Mouse (Mus musculus): ENCODE results near the gene Prps1.
"Not testable (repeated sequence)": the region's sequence is repeated elsewhere in the genome, so short reads cannot be mapped to it uniquely, and the experiment has no call there.

Prps1 gene

DNA sequence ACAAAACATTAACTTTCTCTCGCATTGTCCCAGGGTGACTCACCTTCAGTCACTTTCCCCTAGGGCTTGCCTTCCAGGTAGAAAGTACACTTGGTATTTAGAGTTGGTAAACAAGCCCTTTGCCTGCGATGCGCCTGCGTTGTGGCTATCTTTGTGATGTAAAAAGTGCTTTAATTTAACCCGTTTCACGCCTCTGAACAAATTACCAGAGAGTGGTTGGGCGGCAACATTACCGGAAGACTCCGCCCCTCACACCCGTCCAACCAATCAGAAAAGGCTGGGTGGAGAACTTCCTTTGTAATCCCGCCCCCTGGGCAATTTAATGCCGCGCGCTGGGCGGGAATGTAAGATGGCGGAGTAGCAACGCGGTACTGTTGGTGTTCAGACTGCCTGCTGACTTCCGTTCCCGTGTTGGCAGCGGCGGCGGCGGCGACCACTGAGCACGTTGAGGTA lies at the start of gene Prps1:
Gene Prps1, plus strand, starts transcription at position 335 of the 453 bp plus-strand sequence.
- peak; percentile 78 for DNase-seq (ENCODE audit: low read depth, low spot score)

DNA sequence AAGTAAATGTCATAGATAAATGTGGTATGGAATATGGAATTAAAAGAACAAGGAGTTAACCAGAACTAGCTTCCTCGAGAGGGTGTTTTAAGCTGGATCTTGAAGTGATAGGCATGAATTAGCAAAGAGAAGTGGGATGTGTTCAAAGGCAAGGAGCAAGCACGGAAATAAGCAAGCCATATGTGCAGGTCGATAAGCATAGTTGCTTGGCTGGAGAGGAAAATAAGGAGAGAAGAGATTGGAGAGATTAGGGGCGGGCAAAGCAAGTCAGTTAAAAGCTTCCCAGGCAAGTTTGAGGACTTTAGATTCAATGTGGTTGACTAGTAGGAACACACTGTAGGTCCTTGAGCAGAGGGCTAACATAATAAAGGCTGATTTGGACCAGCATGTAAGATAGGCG lies 48.8 kb upstream of the Prps1 start:
- DNase-seq (ENCODE audit: low read depth, low spot score): no peak

DNA sequence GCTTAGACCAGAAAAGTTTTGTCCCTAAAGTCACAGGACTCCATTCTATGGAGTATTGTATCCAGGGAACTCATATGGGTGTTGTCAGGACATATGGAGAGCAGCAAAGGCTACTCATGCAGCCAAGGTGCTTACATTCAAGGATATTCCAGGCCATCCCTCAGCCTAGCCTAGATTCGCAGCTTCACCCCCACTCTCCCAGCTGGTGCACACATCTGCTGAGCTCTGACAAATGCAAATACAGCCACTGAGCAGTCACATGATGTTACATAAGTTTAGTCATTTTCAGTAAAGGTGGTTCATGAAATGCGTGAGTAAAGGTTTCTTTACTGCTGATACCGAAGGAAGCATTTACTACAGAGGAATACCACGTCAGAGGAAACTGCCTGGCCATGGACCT lies 37.9 kb upstream of the Prps1 start:
- no peak for DNase-seq (ENCODE audit: low read depth, low spot score)

DNA sequence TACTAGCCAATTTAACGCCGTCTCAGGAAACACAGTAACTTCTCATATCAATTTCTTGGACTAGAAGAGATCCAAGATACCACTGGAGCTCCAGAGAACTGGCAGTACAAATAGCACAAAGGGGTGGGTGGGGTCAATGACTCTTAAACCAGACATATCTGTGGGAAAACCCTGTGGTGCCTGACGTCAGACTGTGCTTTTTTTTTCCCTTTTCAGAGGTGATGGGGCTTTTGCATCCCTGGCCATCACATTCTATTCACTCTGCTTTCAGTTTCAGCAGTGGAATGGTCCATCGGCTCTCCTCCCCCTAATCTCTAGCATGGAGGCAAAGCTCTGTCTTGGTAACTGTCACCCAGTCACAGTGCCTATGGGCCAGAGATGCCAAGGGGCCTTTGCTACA lies 29.3 kb upstream of the Prps1 start:
- DNase-seq (ENCODE audit: low read depth, low spot score): no peak

DNA sequence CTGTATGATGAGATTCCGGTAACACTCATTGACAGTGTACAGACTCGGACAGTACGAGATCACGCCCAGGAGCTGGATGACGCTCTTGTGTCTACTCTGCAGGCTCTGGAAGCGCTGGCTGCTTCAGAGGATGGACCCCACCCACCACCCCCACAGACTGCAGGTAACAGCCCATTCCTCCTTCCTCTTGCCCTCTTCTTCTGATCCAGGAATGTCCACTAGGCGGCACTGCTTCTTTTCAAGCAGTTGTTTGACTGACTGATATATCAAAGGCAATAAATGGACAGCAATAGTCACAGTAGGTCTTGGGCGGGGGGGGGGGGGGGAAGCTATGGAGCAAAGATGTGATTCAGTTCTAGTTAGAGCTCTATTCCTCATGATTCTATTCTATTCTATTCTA lies 28.2 kb upstream of the Prps1 start:
- no peak for DNase-seq (ENCODE audit: low read depth, low spot score)

DNA sequence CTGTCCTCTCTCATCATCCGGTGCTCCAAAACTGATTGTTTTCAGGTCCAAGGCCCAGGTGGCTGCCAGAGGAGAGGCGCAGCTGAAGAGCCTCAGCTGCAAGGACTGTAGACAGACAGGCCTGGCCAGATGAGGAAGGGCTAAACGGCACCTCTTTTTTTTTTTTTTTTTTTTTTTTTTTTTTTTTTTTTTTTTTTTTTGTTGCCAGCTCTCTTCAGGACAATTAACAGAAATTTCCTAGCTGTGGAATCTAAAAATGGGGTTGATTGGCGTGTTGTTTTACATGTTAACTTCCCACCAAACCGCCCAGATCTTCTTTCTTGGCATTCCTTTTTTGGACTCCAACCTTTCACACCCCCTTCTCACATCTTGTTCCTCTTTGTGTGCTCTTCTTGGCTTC lies 26.4 kb upstream of the Prps1 start:
- no peak for DNase-seq (ENCODE audit: low read depth, low spot score)

DNA sequence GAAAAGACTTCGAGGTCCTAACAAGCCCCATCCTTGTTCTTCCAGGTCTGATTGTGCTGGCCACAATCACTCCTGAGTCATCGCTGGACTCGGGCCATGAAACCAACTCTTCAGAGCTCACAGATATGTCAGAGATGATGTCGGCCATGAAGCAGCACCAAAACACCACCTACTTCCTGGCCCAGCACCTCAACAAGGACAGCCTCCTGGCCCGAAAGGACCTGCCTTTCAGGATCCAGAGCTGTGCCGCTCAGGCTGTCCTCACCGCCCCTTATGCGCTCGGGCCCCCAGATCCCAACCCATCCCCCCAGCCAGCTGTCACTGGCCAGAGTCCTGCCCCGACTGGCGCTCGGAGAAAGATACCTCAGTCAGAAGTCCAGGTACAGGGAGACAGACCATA lies 25.9 kb upstream of the Prps1 start:
- DNase-seq (ENCODE audit: low read depth, low spot score): no peak

DNA sequence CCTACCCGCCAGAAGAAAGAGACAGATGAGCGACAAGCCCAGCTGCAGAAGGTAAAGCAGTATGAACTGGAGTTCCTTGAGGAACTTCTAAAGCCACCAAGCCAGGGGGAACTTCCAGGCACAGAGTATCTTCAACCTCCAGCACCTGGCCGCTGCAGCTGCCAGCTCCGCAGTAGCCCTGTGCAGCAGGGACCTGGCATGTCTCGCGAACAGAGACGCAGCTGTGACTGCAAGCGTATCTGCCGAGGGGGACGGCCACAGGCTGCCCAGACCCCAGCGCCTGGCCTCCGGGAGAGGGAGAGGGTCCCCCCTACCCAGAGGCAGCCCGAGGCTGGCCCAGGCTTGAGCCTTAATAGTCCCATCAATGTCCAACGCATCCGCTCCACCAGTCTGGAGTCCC lies 24.4 kb upstream of the Prps1 start:
- DNase-seq (ENCODE audit: low read depth, low spot score): no peak

DNA sequence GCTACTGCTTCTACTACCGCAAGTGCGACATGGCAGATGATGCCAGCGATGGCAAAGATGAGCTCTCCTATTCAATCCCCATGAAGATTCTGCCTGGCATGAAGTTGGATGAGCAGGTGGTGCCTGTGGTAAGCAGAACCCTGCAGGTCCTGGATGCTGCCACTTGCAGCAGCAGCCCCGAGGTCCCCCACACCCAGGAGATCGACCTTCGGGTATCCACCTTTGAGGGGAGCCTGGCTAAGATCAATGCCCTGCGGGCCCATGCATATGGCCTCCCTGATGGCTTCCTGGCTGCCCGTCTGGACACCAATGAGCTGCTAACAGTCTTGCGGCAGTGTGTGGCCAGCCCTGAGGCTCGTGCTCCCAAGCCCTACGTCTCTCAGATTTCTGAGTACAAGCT lies 23.6 kb upstream of the Prps1 start:
- no peak for DNase-seq (ENCODE audit: low read depth, low spot score)

DNA sequence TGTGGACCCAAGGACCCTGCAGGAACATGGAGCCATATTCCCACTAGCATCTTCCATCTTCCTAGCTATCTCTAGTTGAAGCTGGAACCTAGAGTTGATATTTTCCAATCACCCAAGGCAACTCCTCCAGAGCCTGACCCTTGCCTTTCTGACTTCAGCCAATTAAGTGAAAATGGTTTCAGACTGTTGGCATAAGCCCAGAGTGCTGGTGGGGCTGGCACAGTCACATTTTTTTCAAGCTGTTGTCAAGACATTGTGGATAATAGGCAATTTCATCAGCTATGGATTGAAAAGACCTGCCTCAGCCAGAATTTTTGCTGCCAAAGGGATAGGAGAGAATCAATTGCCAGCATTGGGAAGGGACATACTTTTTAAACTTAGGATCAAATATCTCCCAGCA lies 18.5 kb upstream of the Prps1 start:
- no peak for DNase-seq (ENCODE audit: low read depth, low spot score)

DNA sequence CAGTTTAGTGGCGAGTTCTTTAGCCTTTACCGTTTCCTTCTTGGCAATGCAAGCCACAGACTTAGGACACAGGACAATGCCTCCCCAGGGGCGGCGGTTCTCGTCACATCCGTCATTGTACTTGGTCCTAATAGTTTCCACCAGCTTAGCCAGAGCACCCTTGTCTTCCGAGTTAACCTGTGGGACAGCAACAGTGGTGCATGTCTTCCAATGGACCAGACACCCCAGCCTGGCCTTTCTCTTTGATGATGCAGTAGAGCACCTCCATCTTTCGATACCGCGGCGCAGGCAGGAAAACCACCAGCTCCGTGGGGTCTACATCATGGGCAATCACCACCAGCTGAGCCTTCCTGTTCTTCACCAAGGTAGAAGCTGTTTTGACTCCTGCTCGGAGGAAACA lies 10.9 kb upstream of the Prps1 start:
- DNase-seq (ENCODE audit: low read depth, low spot score): no peak

DNA sequence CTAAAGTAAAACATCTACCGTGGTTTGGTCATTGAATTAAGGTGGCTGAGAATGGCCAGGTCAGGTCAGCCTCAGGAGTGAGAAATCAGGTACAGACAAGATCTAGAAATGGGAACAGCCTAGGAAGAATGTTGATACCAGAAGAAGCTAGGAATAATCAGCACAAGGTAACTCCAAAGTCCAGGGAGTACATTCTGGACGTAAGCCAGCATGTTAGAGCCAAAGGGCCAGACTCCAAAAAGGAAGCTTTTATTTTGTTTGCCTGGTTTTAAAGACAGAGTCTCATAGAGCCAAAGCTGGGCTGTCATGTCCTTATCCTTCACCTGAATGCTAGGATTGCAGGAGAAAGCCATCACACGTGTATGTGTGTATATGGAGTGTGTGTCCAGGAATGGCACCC lies 6.3 kb upstream of the Prps1 start:
- DNase-seq (ENCODE audit: low read depth, low spot score): no peak

DNA sequence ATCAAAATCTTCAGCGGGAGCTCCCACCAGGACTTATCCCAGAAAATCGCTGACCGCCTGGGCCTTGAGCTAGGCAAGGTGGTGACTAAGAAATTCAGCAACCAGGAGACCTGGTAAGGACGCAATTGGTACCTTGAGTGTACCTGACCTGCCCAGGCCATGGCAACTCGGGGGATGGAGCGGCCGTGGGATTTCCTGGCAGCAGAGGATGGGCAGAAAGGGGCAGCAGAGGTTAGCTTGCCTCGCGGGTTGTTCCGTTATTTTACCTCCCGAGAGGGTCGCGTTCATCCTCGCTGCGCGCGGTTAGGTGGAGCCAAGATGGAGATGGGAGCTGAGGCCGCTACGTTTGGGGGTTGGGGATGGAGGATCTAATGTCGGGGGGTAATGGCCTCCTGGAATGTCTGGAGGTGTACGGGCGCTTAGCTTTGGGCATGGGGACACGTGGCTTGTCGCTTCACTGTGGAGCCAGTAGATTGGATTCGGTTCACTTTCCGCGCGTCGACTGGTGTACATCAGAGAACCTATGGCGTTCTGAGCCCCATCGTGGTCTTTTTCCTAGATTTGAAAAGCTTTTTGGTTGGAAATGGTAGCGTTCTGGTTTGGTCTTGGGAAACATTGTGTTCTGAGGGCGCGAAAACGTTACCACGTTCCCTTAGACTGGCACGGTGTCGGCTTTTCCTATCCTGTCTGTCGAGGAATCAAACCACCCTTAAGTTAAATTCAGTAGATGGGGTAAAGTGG lies 508 bp downstream of the Prps1 start:
- no peak for DNase-seq (ENCODE audit: low read depth, low spot score)

DNA sequence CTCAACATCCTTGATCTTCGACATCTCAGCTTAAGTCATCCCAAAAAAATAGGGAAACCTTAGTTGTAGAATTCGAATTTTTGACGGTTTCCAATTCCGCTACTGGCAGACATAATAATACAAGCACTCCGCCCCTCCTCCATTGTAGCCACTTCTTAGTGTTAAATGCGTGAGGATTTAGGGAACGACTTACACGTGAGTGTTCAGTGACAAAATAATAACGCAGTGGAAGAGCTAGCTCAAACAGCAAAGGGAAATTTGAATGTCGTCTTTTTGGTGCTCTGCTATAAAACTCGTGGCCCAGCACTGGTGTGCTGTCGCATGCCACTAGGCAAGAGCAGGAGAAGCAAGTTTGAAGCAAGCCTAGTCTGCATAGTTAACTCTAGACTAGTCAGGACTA lies 1.1 kb downstream of the Prps1 start:
- no peak for DNase-seq (ENCODE audit: low read depth, low spot score)

DNA sequence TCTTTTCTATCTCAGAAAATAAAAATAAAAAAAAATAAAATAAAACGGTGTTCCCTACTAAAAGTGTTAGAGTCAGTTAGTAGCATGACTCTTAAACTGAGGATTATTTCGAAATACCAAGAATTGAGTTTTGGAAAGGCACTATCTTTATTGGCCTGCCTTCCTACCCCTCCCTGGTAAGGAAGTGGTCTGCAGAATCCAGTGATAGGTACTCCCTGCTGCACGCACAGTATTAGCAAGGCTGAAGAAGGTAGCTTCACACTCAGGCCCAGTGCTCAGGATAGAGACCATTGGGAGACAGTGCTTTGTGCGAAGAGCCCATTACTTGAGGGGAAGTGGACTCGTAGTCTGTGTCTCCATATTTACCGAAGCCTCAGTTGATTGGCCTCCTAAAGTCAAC lies 21.8 kb downstream of the Prps1 start:
- DNase-seq (ENCODE audit: low read depth, low spot score): no peak

DNA sequence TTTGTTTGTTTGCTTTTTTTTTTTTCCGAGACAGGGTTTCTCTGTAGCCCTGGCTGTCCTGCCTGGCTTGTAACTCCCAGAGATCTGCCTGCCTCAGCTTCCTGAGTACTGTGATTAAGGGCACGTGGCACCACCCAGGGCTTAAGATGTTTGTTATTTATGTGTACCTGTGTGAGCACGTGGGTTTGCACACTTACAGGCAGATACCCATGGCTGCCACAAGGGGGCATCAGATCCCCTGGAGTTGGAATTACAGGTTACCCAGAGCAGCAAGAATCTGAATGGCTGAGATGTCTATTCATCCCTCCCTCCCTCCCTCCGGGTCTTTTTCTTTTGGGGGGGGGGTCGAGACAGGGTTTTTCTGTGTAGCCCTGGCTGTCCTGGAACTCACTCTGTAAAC lies 22.8 kb downstream of the Prps1 start:
- no peak for DNase-seq (ENCODE audit: low read depth, low spot score)

DNA sequence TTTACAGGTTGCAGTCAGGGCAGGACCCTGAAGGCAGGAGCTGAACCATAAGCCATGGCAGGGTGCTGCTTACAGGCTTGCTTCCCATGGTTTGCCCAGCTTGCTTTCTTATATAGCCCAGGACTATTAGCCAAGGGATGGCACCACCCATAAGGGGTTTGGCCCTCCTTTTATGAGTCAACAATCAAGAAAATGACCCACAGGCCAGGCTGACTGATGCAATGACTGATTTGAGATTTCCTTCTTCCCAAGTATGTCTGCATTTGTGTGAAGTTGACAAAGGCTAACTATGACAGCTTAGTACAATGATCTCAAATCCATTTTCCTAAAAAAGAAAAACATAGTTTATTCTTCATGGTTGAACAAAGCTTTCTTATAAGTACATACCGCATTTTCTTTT lies 32.8 kb downstream of the Prps1 start:
- DNase-seq (ENCODE audit: low read depth, low spot score): no peak

DNA sequence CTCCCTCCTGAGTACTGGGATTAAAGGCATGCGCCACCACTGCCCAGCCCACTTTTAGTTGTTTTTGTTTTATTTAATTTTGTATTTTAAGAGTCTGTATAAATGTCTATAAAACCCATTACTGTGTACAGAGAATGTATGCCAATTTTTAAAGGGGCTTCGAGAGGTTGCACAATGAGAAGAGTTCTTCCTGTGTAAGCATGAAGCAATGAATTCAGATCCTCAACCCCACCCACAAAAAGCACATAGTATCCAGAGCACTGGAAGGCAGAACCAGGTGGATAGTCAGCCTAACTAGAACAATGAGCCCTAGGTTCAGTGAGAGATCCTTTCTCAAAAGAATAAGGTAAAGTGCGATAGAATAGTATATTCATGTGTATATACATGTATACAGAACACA lies 33.8 kb downstream of the Prps1 start:
- no peak for DNase-seq (ENCODE audit: low read depth, low spot score)

DNA sequence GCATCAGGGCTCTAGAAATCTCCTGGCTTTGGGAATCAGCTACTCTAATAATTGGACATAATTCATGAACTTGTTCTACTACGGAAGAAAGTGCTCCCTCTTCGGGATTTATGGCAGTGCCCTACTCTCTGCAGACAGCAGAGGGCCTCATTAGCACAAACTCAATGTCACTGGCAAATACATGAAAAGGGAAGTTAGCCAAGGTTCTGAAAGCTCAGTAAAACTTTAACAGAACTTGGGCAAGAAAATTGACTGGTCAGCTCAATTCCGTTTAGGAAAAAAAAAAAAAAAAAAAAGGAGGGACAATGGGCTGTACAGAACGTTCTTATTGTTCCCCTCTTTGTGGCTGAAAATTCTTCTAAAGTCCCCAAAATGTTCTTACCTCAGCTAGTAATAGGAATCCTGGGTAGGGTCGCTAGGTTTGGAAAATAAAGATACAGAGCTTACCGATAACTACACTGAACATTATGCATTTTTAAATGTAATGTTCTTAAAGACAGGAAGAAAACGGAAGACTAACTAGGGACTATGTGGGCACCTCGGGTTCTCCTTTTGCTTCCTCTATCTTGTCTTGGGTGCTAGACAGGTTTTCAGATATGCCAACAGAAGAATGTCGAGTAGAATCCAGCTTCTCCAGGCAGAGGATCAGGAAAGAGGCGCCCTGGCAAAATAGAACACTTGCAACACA lies 35.6 kb downstream of the Prps1 start:
- DNase-seq (ENCODE audit: low read depth, low spot score): no peak

DNA sequence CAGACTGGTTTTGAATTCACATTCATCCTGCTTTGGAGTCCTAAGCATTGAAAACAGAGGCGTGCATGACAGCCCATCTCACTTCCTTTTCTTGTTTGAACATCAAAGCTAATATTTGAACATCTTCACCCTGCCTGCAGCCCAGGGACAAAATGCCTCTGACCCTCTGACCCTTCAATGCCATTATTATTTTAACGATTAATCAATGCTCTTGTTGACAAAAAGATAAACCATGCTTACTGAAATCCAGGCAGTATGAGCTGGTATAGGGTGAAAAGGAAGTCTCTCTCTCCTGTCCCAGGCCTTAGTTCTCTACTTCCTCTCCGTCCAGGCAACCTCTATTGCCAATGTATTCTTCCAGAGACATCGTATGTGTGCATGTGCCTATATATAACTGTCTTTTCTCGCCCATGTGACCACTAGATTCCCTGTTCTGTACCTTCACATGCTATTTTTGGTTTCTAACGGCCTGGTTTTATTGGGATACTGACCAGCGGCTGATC lies 37.2 kb downstream of the Prps1 start:
- no peak for DNase-seq (ENCODE audit: low read depth, low spot score)

DNA sequence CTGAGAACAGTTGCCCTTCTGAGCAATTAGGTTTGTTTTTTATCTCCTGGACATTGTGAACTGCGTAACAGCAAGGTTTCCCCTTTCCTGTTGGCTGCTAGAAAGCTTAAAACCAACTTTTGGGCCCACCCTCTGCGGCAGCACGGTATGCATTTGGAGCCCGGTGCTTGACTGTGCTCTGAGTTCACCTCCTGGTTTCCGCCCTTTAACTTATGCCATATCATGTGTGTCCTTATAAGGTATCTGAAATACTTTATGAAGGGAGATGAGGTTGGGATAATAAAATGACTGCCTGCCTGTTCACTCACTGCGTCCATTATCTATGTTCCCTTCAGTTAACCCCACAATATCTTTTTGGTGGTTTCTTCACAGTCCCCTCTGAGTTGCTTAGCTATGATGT lies 37.8 kb downstream of the Prps1 start:
- DNase-seq (ENCODE audit: low read depth, low spot score): no peak

DNA sequence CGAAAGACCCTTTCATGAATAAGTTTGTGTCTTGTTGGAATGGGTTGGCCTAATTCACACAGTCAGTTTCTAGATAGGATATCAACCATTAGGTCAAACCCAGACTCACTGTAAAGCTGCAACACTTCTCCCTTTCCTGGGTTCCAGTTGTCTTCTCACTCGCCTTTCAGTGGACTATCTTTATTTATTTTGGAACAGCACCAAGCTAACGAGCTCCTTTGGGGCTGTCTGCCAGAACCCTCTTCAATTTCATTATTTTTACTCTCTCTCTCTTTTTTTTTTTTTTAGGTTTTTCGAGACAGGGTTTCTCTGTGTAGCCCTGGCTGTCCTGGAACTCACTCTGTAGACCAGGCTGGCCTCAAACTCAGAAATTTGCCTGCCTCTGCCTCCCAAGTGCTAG lies 42.0 kb downstream of the Prps1 start:
- DNase-seq (ENCODE audit: low read depth, low spot score): not testable (repeated sequence)

DNA sequence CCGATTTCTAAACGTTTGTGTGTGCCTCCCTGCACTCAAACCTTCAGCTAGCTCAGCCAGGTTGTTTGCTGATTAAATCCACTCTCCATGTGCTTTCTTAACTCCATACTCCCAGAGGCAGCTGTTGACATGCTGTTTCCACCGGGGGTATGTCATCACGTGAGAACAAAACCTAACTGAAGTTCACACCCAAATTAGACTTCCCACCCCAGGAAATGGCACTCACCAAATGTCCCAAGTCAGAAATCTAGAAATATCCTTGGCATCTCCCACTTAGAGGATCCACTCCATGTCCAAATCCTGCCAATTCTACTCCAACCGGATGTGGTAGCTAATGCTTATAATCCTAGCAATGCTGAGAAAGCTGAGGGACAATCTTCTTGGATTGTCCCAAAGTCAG lies 43.9 kb downstream of the Prps1 start:
- no peak for DNase-seq (ENCODE audit: low read depth, low spot score)
